Mouse (Mus musculus) heart, embryonic 15.5 days (tissue): Measurements from ENCODE around the gene Tprg. TPM values are rescaled to one million over a fixed set of nuclear protein-coding genes. Genes with fewer than 3 reads are reported as not detected.

ENCODE experiments used
- ATAC-seq: fragments of 200-750 bp; cut with Nextera tagmentation; replicated peaks from 2 replicates; pipeline ENCODE4 v1.8.0; 2017; ENCODE audit warnings: low read depth, moderate TSS enrichment; ENCODE audit not compliant: insufficient number of reproducible peaks, insufficient read depth, low FRiP score
- H3K27ac ChIP-seq: fragments of 300-500 bp; sonication (generic); 2 replicates; pipeline ENCODE4 v1.5.1; 2015; ENCODE audit warnings: mild to moderate bottlenecking, inconsistent platforms
- H3K27me3 ChIP-seq: fragments of 300-500 bp; sonication (generic); 2 replicates; pipeline ENCODE4 v1.6.1; 2015; ENCODE audit warnings: inconsistent platforms
- H3K36me3 ChIP-seq: fragments of 300-500 bp; sonication (generic); 2 replicates; pipeline ENCODE4 v1.6.1; 2015; ENCODE audit warnings: mild to moderate bottlenecking, inconsistent platforms
- H3K4me1 ChIP-seq: fragments of 300-500 bp; sonication (generic); replicated peaks from 2 replicates; pipeline ENCODE4 v1.6.1; 2015; ENCODE audit warnings: inconsistent platforms
- H3K4me2 ChIP-seq: fragments of 300-500 bp; sonication (generic); 2 replicates; pipeline ENCODE4 v1.6.1; 2015; ENCODE audit warnings: inconsistent platforms, mild to moderate bottlenecking, moderate library complexity
- H3K4me3 ChIP-seq: fragments of 300-500 bp; sonication (generic); 2 replicates; pipeline ENCODE4 v1.5.1; 2015; ENCODE audit warnings: mild to moderate bottlenecking, inconsistent platforms
- H3K9ac ChIP-seq: fragments of 300-500 bp; sonication (generic); 2 replicates; pipeline ENCODE4 v1.6.1; 2015; ENCODE audit warnings: mild to moderate bottlenecking, inconsistent platforms
- H3K9me3 ChIP-seq: fragments of 300-500 bp; sonication (generic); replicated peaks from 2 replicates; pipeline ENCODE4 v1.6.1; 2016; ENCODE audit warnings: inconsistent platforms
- WGBS: fragments of 180-500 bp; shearing (Covaris S2); methylation state at CpG from one replicate; pipeline ENCODE4 v1.1.7; 2015; ENCODE audit warnings: mixed read lengths; 5-methylcytosine and 5-hydroxymethylcytosine counted together
- polyA plus RNA-seq: library from polyadenylated mRNA; unstranded; fragments of >200 nt; fragmentation: Nextera tagmentation; extraction: Ambion mirVana; gene quantifications from 2 replicates; pipeline ENCODE4 v1.2.1, GENCODE M21; 2015

The Tprg gene
- polyA plus RNA-seq, 1 experiment from 2014 or later, result not detected

DNA sequence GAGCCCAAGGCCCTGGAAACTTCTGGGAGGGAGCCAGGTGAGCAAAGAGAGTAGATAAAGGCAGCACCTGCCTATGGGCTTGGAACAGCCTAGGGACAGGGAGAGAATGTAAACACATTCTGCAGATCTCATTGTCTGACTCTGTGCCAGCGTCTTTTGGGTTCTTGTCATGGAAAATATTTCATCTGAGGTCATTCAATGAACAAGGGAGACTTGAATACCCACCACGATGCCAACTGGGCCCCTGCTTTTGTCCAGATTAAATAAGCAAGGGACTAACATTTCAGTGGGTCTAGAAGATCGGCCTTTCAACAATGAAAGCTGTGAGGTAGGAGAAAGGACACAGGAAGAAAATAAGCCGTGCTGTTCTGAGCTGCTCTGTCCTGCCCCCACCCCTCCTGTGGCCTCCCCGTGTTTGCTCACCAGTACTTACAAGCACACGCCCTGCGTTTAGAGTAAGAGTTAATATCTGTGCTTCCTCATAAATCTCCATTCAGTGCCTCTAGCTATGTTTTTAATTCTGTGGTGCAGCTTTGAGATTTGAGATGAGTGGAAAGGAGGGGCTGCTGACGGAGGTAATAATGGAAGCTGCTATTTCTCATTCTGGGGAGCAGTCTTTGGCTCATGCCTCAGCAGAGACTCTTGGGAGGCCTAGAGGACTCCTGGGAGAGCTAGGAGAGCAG is 120.7 kb downstream of the Tprg start:
- peak overlapping the region; percentile 24 for H3K4me2 ChIP-seq
- peak; percentile 70 for ATAC-seq
- no peaks in the 10 kb centered on the region for H3K36me3 ChIP-seq
- 27% methylated on average over 8 of the region's 8 CpGs for WGBS
- H3K9me3 ChIP-seq, result no peaks in the 10 kb centered on the region
- H3K9ac ChIP-seq, result no peak overlapping the region
- no peak overlapping the region for H3K4me3 ChIP-seq
- H3K4me1 ChIP-seq, result peaks cover 16% of the 10 kb centered on the region
- no peaks in the 10 kb centered on the region for H3K27me3 ChIP-seq
- peak overlapping the region; percentile 71 for H3K27ac ChIP-seq

DNA sequence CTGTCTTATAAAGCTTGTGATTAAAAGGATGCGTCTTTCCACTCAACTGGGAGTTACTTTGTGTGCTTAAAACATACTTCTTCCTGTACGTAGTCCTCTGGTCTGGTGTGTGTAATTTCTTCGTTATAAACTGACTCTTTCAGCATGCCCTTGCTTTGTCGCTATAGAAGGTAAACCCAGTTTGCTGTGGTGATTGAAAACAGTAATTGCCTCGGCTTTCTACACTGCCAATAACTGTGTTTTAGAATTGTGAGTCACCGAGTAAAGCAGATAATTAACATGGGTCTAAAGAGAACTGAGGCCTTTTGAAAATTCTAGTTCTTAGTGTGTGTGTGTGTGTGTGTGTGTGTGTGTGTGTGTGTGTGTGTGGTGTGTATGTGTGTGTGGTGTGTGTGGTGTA is 121.4 kb downstream of the Tprg start:
- Histone ChIP-seq H3K9me3 (no peaks in the 10 kb centered on the region), H3K4me1 (peaks cover 16% of the 10 kb centered on the region), H3K4me2 (no peak overlapping the region; the same call in 1 of the 2 replicates), H3K27ac (peak overlapping the region; percentile 71), H3K27me3 (no peaks in the 10 kb centered on the region), H3K9ac (no peak overlapping the region), H3K36me3 (no peaks in the 10 kb centered on the region), H3K4me3 (no peak overlapping the region)
- no peak for ATAC-seq
- WGBS, result 82% methylated on average over 6 of the region's 6 CpGs

DNA sequence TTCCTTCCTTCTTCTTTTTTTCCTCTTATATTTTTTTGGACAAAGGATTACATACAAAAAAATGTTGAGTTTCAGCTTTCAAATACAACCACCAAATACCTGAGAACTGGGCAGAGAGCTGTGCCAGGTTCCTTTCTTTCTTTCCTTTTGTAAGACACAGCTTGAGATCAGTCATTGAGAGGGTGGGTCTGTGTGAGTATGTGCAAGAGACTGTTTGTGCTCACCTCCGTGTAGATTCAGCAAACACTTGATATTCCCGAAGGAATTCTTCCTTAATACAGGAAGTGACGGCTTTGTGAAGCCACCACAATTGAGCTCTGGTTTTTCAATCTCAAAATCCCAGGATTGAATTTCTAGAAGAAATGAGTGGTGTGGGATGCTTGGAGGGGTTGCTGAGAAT is 124.7 kb downstream of the Tprg start:
- no peak overlapping the region for H3K27ac ChIP-seq

DNA sequence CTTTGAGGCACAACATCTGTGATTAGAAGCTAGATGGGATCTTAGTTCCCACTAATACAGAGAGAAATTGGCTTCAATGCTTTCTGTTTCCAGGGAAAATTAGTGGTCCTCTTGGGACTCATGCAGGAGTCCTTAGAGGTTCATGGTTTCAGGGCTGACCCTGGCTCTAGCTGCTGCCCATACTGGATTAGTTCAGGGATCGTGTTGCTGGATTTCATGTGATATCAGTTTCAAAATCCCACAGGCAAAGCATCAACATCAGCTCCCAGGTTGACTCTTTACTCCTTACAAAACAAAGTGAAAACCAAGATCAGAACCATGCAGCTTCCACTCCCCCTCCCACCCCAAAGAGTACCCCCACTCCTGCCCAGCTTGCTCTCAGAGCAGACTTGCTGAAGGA is 127.3 kb downstream of the Tprg start:
- H3K4me3 ChIP-seq, result no peak overlapping the region
- H3K9ac ChIP-seq, result no peak overlapping the region
- 71% methylated on average over 1 of the region's 1 CpGs for WGBS
- H3K27ac ChIP-seq, result no peak overlapping the region
- H3K4me2 ChIP-seq, result no peak overlapping the region
- no peaks in the 10 kb centered on the region for H3K36me3 ChIP-seq
- no peaks in the 10 kb centered on the region for H3K27me3 ChIP-seq
- H3K4me1 ChIP-seq, result no peaks in the 10 kb centered on the region; the same call in 1 of the 2 replicates
- no peak for ATAC-seq
- H3K9me3 ChIP-seq, result no peaks in the 10 kb centered on the region

More for the DNA sequence above, 124.7 kb downstream of the Tprg start:
- Histone ChIP-seq H3K27me3 (no peaks in the 10 kb centered on the region), H3K9ac (no peak overlapping the region), H3K36me3 (no peaks in the 10 kb centered on the region), H3K4me1 (peaks cover 16% of the 10 kb centered on the region), H3K9me3 (no peaks in the 10 kb centered on the region), H3K4me2 (no peak overlapping the region), H3K4me3 (no peak overlapping the region)
- no peak for ATAC-seq
- WGBS, result 67% methylated on average over 3 of the region's 3 CpGs

DNA sequence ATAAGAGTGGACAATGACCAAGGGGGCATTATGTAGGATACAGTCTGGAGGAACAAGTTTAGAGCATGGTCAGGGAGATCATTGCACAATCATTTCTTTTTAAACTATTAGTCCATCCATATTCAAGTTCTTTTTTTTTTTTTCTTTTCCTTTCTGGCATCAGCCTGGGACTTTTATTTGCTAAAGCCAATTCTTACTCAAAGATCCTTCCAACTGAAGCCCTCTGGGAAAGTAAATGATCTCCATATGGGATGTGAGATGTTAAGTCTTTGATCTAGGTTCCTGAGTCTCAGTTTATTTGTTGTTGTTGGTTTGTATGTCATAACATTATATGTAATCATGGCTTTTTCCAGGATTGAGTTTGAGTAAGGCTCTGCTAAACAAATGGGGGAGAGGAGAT is 128.6 kb downstream of the Tprg start:
- Histone ChIP-seq H3K36me3 (no peaks in the 10 kb centered on the region), H3K4me1 (no peaks in the 10 kb centered on the region; the same call in 1 of the 2 replicates), H3K27ac (no peak overlapping the region), H3K4me3 (no peak overlapping the region), H3K9ac (no peak overlapping the region), H3K27me3 (no peaks in the 10 kb centered on the region), H3K9me3 (no peaks in the 10 kb centered on the region), H3K4me2 (no peak overlapping the region)
- ATAC-seq, result no peak

DNA sequence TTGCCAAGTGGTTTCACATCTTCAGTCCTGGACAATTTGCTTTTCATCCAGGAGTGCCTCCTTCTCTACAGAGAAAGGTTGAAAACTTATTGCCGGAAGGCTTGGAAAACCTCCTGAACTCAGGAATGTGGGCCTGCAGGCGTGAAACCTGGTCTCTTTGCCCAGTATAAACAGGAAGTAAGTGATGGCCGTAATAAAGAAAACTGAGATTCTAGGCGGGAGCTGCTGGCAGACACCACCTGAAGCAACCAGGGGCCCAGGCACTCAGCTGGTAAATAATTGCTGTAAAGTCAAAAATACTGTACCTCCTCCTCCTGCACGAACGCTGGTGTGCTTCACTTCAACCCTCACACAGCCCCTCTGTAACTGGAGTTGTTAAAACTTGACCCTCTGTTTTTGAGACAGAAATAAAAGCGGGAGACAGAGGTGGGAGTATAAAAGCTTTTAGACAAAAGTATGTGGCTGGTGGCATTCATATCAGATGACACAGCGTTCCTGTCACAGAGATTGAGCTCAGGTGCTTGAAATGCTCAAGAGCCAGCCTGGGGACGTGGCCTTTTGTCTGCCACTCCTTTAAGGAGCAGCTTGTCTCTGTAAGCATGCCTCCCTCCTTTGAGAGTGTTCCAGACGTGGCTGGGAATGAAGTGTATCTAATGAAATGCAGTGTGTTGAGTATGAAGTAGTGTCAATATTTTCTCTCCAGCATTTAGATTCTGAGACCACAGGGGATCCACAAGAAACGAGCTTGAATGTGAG is 131.4 kb downstream of the Tprg start:
- no peak overlapping the region for H3K4me3 ChIP-seq
- WGBS, result 32% methylated on average over 11 of the region's 11 CpGs
- H3K27ac ChIP-seq, result no peak overlapping the region; the same call in 1 of the 2 replicates
- H3K4me1 ChIP-seq, result no peaks in the 10 kb centered on the region; the same call in 1 of the 2 replicates
- no peaks in the 10 kb centered on the region for H3K27me3 ChIP-seq
- no peaks in the 10 kb centered on the region for H3K36me3 ChIP-seq
- H3K9me3 ChIP-seq, result no peaks in the 10 kb centered on the region
- no peak overlapping the region for H3K9ac ChIP-seq
- H3K4me2 ChIP-seq, result no peak overlapping the region
- no peak for ATAC-seq

DNA sequence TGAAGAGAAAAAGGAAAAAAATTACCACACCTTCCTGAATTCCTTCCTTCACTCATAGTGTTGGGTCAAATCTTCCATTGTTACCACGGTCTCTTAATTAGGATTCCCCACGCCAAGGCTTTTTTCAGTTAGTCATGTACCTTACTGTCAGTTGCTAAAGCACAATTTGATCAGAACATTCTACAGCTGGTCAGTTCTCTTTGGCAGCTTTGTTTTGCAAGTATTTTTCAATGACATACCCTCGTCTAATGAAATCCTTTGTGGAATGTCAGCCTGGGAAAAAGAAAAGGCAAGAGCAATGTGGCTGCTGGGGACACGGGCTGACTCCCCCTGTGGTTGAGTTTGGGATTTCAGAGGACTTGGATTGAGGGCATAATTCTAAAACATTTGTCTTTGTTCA is 136.4 kb downstream of the Tprg start:
- no peak overlapping the region for H3K4me3 ChIP-seq
- no peaks in the 10 kb centered on the region; the same call in 1 of the 2 replicates for H3K4me1 ChIP-seq
- no peak overlapping the region for H3K27ac ChIP-seq
- H3K4me2 ChIP-seq, result no peak overlapping the region
- H3K36me3 ChIP-seq, result no peaks in the 10 kb centered on the region
- H3K27me3 ChIP-seq, result no peaks in the 10 kb centered on the region
- no peak overlapping the region for H3K9ac ChIP-seq
- WGBS, result 63% methylated on average over 4 of the region's 4 CpGs
- no peak for ATAC-seq
- no peaks in the 10 kb centered on the region for H3K9me3 ChIP-seq

DNA sequence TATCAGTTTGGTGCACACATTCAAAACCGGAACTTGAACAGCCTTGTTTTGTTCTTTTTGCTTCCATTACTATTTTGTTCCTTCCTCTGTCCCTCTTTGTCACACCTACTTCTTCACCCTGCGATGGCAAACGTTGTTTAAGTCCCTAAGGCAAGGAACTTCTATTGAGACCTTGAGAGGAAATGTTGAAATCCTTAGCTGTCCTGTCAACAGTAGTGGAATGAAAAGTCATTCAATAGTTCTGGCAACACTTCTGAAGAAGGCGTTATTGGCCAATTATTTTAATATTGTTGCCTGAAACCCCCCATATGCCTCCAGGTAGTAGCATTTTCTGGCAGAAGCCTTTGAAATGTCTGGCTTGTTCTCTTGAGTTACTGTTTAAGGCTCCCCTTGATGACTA is 137.4 kb downstream of the Tprg start:
- Histone ChIP-seq H3K9me3 (no peaks in the 10 kb centered on the region), H3K9ac (no peak overlapping the region), H3K36me3 (no peaks in the 10 kb centered on the region), H3K4me2 (no peak overlapping the region), H3K27me3 (no peaks in the 10 kb centered on the region), H3K4me1 (no peaks in the 10 kb centered on the region), H3K27ac (no peak overlapping the region), H3K4me3 (no peak overlapping the region)
- ATAC-seq, result no peak
- 80% methylated on average over 4 of the region's 4 CpGs for WGBS

DNA sequence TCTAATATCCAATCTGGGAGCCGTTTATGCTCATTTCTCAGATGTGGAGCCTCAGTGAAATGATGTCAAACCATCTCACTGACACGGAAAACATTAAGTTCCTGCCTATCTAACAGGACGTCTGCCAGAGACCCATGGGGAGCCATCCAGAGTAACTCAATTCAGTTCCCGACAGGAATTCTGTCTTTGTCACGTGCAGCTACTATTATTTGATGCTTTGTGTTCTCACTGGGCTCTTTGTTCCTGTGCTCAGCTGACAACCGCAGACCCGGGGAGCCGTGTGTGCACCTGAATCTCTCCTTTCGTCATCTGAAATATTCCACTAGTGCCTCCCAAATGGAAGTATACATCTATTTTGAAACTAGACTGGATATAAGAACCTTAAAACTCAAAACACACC is 138.3 kb downstream of the Tprg start:
- no peak overlapping the region for H3K4me2 ChIP-seq
- no peak for ATAC-seq

DNA sequence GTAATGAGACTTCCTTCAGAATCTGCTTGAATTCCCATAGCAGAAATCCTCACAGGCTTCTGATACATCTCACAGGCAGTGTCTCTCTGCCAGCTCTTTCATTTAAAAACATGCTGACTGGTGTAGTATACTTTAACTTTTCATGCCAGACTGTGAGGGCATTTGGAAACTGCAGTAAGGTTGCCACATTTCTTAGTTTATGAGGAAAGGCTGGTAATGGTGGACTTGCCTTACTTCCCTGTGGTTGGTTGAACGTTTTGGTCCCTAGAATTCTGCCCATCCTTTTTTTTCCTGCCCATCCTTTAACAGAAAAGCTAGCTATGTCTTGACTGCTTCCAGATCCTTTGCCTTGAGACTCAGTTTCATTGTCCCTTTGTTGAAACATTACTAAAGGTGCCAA is 138.8 kb downstream of the Tprg start:
- H3K27ac ChIP-seq, result no peak overlapping the region
- H3K4me3 ChIP-seq, result no peak overlapping the region
- WGBS, result 68% methylated on average over 1 of the region's 1 CpGs
- ATAC-seq, result no peak
- no peaks in the 10 kb centered on the region for H3K36me3 ChIP-seq
- H3K9ac ChIP-seq, result no peak overlapping the region
- no peaks in the 10 kb centered on the region for H3K9me3 ChIP-seq
- no peak overlapping the region for H3K4me2 ChIP-seq
- H3K4me1 ChIP-seq, result no peaks in the 10 kb centered on the region
- no peaks in the 10 kb centered on the region for H3K27me3 ChIP-seq

More for the DNA sequence above, 138.3 kb downstream of the Tprg start:
- no peaks in the 10 kb centered on the region for H3K4me1 ChIP-seq
- H3K36me3 ChIP-seq, result no peaks in the 10 kb centered on the region
- H3K4me3 ChIP-seq, result no peak overlapping the region
- no peak overlapping the region for H3K9ac ChIP-seq
- H3K9me3 ChIP-seq, result no peaks in the 10 kb centered on the region
- no peaks in the 10 kb centered on the region for H3K27me3 ChIP-seq
- 66% methylated on average over 9 of the region's 9 CpGs for WGBS
- no peak overlapping the region for H3K27ac ChIP-seq

DNA sequence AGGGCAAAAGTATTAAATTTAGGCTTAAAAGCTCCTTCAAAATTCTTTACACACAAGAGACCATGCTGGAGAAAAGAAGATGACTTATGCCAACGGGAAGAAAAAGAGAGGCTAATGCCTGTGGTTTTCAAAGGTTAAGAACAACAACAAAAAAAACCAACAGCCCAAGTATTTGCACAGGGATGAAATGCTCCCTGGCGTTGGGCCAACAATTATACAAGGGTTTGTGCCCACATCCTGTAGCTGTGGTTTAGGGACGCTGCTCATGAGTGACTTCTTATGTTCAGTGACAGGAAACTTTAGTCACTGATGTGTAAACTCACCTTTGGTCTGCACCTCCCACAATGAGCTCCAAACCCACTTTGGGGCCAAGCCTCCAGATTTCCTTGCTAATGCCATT is 139.6 kb downstream of the Tprg start:
- H3K4me3 ChIP-seq, result no peak overlapping the region
- 59% methylated on average over 3 of the region's 3 CpGs for WGBS
- no peak for ATAC-seq

DNA sequence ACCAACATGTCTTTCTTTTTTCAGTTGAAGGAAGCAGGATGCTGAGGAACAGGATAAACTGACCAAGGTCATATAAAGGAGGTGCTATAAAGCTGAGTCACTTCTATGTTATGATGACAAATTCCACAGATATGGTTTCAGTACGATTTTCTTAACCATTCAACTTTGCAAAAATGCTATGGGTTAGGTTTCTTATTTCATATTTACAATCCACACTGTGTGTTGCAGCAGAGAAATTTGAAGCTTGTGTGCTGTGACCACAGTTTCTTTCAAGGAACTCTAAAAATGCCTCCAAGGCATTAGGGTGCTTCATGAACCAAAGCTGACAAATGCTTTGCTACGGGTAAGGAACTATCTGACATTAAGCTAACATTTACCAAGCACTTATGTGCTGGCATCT is 153.4 kb downstream of the Tprg start:
- 48% methylated on average over 2 of the region's 2 CpGs for WGBS
- no peaks in the 10 kb centered on the region for H3K36me3 ChIP-seq
- no peak overlapping the region for H3K27ac ChIP-seq
- H3K9ac ChIP-seq, result no peak overlapping the region
- no peaks in the 10 kb centered on the region for H3K27me3 ChIP-seq
- no peaks in the 10 kb centered on the region for H3K9me3 ChIP-seq
- H3K4me3 ChIP-seq, result no peak overlapping the region
- ATAC-seq, result no peak
- H3K4me1 ChIP-seq, result no peaks in the 10 kb centered on the region
- no peak overlapping the region for H3K4me2 ChIP-seq

More for the DNA sequence above, 139.6 kb downstream of the Tprg start:
- no peak overlapping the region for H3K27ac ChIP-seq
- no peak overlapping the region for H3K4me2 ChIP-seq
- no peaks in the 10 kb centered on the region for H3K9me3 ChIP-seq
- no peak overlapping the region for H3K9ac ChIP-seq
- H3K4me1 ChIP-seq, result no peaks in the 10 kb centered on the region
- H3K27me3 ChIP-seq, result no peaks in the 10 kb centered on the region
- H3K36me3 ChIP-seq, result no peaks in the 10 kb centered on the region
